Mouse (Mus musculus) cerebellum, adult 9-11 months (tissue): ENCODE data around the gene Spata2l.
A peak's percentile ranks its signal among the peaks of the same experiment; 100 is the strongest.
"Not testable (repeated sequence)": the region's sequence is repeated elsewhere in the genome, so short reads cannot be mapped to it uniquely, and the experiment has no call there.

Experiments
- DNase-seq: peaks from one replicate; pipeline ENCODE4 v3.0.0; 2022

The Spata2l gene

GRCm38 (mm10) chr8:123235520-123236497 lies at the start of gene Spata2l:
Gene Spata2l, minus strand, starts transcription at chr8:123236233.
- peak; percentile 87 for DNase-seq

GRCm38 (mm10) chr8:123284493-123284892 lies 48.5 kb upstream of the Spata2l start:
- no peak for DNase-seq

- no peak for DNase-seq
Measured at GRCm38 (mm10) chr8:123283991-123284390, 48.0 kb upstream of the Spata2l start.

GRCm38 (mm10) chr8:123282994-123283393 lies 47.0 kb upstream of the Spata2l start:
- DNase-seq, result not testable (repeated sequence)

- no peak for DNase-seq
Measured at GRCm38 (mm10) chr8:123280302-123281094, 44.5 kb upstream of the Spata2l start.

- no peak for DNase-seq
Measured at GRCm38 (mm10) chr8:123279828-123280227, 43.8 kb upstream of the Spata2l start.

- no peak for DNase-seq
Measured at GRCm38 (mm10) chr8:123278445-123278844, 42.4 kb upstream of the Spata2l start.

- DNase-seq, result no peak
Measured at GRCm38 (mm10) chr8:123275096-123275495, 39.1 kb upstream of the Spata2l start.

GRCm38 (mm10) chr8:123274447-123274846 lies 38.4 kb upstream of the Spata2l start:
- no peak for DNase-seq

- no peak for DNase-seq
Measured at GRCm38 (mm10) chr8:123271901-123272300, 35.9 kb upstream of the Spata2l start.

- no peak for DNase-seq
Measured at GRCm38 (mm10) chr8:123271147-123271546, 35.1 kb upstream of the Spata2l start.

- no peak for DNase-seq
Measured at GRCm38 (mm10) chr8:123267926-123268656, 32.1 kb upstream of the Spata2l start.

- not testable (repeated sequence) for DNase-seq
Measured at GRCm38 (mm10) chr8:123257593-123257992, 21.6 kb upstream of the Spata2l start.

- DNase-seq, result no peak
Measured at GRCm38 (mm10) chr8:123257114-123257513, 21.1 kb upstream of the Spata2l start.

- DNase-seq, result no peak
Measured at GRCm38 (mm10) chr8:123255170-123255569, 19.1 kb upstream of the Spata2l start.

GRCm38 (mm10) chr8:123254099-123254885 lies 18.3 kb upstream of the Spata2l start, which contains the start of the genes Zfp276 and Vps9d1:
Gene Zfp276, plus strand, starts transcription at chr8:123254195.
Gene Vps9d1, minus strand, starts transcription at chr8:123254348.
- peak; percentile 79 for DNase-seq

GRCm38 (mm10) chr8:123253451-123254098 lies 17.5 kb upstream of the Spata2l start:
- DNase-seq, result no peak

- DNase-seq, result no peak
Measured at GRCm38 (mm10) chr8:123252925-123253324, 16.9 kb upstream of the Spata2l start.

- no peak for DNase-seq
Measured at GRCm38 (mm10) chr8:123250940-123251339, 14.9 kb upstream of the Spata2l start.

GRCm38 (mm10) chr8:123248596-123248995 lies 12.6 kb upstream of the Spata2l start:
- DNase-seq, result no peak

- no peak for DNase-seq
Measured at GRCm38 (mm10) chr8:123247748-123248147, 11.7 kb upstream of the Spata2l start.
